Mouse (Mus musculus) embryo, embryonic 10 days (tissue): ENCODE measurements around the gene Ssh2.

Experiments used
- DNase-seq: peaks from one replicate; pipeline ENCODE4 v3.0.0-alpha.2; 2015; ENCODE audit warnings: low spot score

Ssh2 gene

GRCm38 (mm10) chr11:77215951-77216760, at the start of gene Ssh2:
Gene Ssh2, plus strand, starts transcription at chr11:77216287.
- DNase-seq, result peak; percentile 92

DNA sequence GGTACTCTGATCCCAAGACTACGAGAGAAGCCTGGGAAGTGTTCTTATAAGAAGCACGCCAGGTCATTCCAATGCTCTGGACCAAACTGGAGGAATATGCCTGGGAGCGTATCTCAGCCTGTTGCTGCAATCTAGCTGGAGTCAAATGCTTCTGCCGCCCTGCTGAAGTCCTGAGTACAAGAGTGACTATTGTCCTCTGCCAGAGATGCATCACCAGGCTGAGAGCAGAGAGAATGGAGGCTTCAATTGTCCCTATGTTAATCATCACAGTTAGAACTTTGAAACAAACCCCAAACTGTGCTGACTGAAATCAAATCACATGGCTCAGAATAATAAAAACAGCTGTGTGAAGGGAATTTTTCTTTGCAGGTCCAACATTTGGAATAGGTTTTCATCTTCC, 42.4 kb upstream of the Ssh2 start:
- no peak for DNase-seq

- no peak for DNase-seq
These were observed 41.6 kb upstream of the Ssh2 start for GRCm38 (mm10) chr11:77174531-77174930.

DNA sequence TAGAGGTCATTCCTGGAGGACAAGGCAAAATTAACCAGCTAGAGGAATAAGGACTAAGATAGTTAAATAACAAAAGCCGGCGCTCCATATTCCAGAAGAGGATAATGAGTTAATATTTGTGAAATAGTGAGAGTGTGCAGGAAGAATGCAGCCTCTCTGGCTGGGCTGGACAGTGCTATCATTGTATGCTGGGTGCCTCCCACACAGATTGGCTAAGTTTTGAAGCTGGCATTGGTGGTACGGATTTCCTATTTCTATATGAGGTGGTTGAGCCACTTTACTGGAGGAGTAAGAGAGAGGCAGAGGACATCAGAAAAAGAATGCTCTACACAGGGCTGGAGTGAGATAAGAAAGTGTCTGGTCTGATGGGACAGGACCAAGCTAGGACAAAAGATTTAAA, 36.3 kb upstream of the Ssh2 start:
- DNase-seq, result no peak

DNA sequence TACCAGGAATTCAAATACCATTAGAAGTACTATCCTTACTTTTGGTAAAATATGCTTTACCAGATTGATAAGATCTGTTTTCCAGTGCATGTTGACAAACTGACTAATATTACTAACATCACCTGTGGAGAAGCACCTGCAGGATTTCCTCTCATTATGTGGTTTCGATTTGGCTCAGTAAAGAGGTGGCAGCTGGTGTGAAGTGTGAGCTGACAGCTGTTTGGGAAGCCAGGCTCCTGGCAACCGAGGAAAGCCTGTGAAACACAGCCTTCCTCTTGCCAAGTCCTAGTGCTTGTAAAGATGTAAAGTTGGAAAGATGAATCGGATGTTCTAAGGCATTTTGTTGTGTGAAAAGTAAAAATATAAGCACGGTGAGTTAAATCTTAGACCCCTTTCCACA, 35.2 kb upstream of the Ssh2 start:
- no peak for DNase-seq

DNA sequence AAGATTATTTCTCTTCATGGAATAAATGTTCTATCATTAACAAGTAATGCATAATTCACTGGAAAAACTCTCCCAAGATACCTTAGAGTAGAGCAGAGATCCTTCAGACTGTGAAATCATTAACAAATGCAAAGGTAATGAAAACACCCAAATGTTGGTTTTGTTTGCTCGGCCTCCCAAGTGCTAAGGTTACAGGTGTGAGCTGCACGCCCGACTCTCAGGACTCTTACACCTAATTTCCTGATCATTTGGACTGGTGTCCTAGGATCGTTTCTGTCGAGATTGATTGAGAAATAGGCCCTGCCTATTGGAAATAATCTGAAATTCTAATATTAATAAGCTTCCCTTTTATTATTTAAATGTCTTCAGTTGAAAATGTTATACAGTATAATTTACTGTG, 34.6 kb upstream of the Ssh2 start:
- DNase-seq, result no peak

- no peak for DNase-seq
These were observed 34.0 kb upstream of the Ssh2 start for GRCm38 (mm10) chr11:77182041-77182440.

- DNase-seq, result no peak
These were observed 33.5 kb upstream of the Ssh2 start for GRCm38 (mm10) chr11:77182616-77183015.

DNA sequence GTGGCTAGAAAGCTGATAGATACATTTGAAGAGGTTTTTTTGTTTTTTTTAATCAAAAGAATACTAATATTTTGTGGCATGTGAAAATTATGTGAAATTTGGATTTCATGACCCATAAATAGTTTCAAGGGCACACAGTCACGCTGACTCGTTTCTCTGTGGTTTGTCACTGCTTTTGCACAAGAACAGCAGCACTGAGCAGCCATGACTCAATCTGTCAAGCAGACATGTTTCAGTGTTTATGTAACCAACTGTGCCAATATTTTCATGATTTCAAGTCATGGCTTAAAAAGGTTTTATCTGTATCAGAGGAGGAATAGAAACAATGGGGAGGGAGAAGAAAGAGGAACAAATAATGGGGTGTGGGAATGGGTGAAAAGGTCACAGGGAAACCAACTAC, 31.2 kb upstream of the Ssh2 start:
- DNase-seq, result no peak

GRCm38 (mm10) chr11:77188868-77189267, 27.2 kb upstream of the Ssh2 start, which contains the start of gene Efcab5:
Gene Efcab5, minus strand, starts transcription at chr11:77188968.
- DNase-seq, result no peak

DNA sequence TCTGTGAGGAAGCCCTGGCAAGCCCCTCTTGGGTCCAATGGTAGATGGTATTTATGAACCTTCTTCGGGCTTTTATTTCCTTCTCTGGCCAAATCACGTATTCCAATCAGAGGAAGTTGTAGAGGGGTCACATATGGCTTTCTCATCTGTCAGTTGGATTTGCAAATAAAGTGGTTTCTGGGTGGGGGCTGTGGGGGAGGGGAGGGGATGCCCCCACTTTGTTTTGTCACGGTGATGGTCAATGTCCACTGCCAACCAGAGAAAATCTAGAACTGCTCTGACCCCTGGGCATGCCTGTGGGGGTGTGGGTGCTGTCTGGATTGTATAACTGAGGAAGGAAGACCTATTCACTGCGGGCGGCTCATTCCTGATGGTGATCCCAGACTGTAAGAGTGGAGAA, 22.7 kb upstream of the Ssh2 start:
- DNase-seq, result no peak

- DNase-seq, result peak; percentile 64
These were observed 22.0 kb upstream of the Ssh2 start for GRCm38 (mm10) chr11:77193941-77194553.

DNA sequence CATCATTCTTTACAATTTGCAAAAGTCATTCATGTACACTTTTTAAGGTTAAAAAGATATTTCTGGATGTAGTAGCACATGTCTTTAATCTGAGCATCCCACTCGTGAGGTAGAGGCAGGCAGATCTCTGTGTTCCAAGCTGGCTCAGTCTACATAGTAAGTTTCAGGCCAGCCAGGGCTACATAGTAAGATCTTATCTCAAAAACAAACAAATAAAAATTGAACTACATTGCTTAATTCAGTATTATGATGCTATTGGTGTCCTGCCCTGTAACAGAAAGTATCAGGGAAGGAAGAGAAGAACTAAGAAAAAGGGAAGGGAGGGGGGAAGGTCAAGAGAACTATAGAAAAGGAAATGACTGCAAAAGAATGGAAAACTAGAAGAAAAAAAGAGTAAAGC, 21.3 kb upstream of the Ssh2 start:
- no peak for DNase-seq

DNA sequence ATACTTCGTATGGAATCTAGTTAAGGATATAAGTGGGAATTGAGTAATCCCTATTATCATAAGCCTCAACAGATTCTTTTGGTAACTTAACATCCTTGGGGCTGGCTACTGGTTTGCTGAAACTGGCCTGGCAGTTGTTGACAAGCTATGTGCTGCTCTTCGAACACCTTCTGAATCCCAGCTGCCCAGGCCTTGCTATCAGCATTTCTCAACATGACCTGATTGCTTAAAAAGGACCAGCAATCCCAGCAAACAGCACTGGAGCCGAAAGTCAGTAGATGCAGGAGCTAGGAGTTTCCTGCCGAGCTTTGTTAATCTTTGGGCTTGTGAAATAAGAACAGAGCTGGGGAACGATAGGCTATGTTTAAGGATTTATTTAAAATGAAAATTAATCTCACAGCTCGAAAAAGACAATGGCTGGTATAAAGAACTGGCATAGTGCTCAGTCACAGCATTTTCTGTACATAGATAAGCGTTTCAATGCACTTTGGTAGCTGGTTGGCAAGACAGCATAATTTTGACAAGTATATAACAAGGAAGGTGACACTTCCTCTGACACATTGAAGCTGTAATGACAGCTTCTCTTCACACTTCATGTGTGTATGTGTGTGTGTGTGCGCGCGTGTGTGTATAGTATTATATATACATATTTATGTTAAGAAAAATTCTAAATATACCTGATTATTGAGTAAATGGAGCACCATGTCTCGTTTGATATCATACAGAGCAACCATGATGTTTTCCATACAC, 20.6 kb upstream of the Ssh2 start:
- DNase-seq, result no peak

- DNase-seq, result peak; percentile 15
These were observed 19.6 kb upstream of the Ssh2 start for GRCm38 (mm10) chr11:77196181-77197143.

DNA sequence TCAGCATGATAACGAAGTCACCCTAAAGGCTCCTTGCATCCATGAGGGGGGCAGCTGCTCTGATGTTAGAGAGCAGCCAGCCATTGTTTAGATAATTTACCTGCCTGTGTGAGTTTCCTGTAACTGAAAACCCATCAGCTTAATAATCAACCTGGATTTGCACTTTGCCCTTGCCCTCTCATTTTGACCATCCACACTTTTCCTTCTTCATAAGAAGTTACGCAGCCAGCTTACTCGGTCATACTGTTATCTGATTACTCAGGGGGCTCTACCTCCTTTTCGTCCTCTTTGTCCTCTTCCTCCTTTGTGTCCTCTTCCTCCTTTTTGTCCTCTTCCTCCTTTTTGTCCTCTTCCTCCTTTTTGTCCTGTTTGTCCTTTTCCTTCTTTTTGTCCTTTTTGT, 16.5 kb upstream of the Ssh2 start:
- no peak for DNase-seq

DNA sequence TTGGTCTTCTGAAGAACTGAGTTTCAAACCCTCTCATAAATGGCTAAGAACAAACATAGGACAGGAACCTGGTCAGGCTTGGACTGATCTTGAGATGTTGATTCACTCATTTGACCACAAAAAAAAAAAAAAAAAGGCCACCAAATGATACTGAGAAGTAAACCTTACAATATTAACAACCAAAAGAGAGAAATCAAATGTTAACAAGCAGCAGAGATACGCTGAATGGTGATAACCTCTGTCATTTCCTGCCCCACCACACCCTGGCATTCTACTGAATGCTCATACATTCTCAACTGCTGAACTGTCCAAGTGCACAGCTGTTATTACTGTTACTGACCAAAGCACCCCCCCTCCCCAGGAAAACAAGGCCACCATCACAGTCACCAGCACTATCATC, 15.4 kb upstream of the Ssh2 start:
- DNase-seq, result no peak

GRCm38 (mm10) chr11:77214142-77214692, 1.9 kb upstream of the Ssh2 start:
- no peak for DNase-seq

- DNase-seq, result peak; percentile 84
These were observed 1.3 kb upstream of the Ssh2 start for GRCm38 (mm10) chr11:77214755-77215154.

GRCm38 (mm10) chr11:77215483-77215882, 604 bp upstream of the Ssh2 start:
- peak; percentile 9 for DNase-seq

- peak; percentile 36 for DNase-seq
These were observed 659 bp downstream of the Ssh2 start for GRCm38 (mm10) chr11:77216761-77217130.

DNA sequence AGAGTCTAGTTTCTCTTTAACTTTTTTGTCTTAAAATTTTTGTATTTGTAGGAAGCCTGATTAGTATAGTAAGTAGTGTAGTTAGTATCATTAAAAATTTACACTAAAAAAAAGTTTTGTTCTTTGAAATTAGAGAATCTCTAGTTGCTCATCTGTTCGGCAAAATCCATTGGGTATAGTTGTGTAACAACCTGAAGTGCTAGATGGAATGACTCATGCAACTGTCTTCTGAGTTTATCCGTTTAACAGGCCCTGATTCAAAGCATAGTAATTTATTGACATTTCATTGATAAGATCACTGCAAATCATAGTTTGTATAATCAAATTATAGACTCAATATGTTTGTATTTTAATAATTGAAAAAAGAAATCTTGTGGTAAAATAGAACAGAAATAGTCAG, 14.7 kb downstream of the Ssh2 start:
- DNase-seq, result no peak
